Mouse (Mus musculus) kidney, adult 2 months (tissue): ENCODE measurements around the gene Akap9. TPM values are rescaled to one million over a fixed set of nuclear protein-coding genes. Genes with fewer than 3 reads are reported as not detected.
"Not testable (repeated sequence)": the region's sequence is repeated elsewhere in the genome, so short reads cannot be mapped to it uniquely, and the experiment has no call there.

ENCODE experiments used
- DNase-seq: peaks from one replicate; pipeline ENCODE4 v3.0.0; 2021
- H3K27ac ChIP-seq: fragments of 200-500 bp; 2 replicates; pipeline ENCODE4 v1.5.1; 2012; ENCODE audit warnings: low read depth, low read length, control low read depth, inconsistent platforms; ENCODE audit not compliant: insufficient read depth
- H3K27me3 ChIP-seq: fragments of 200-500 bp; replicated peaks from 2 replicates; pipeline ENCODE4 v1.6.1; 2012; ENCODE audit warnings: mild to moderate bottlenecking, moderate library complexity, low read length, inconsistent platforms; ENCODE audit not compliant: control insufficient read depth, insufficient read depth
- H3K36me3 ChIP-seq: fragments of 200-500 bp; 2 replicates; pipeline ENCODE4 v1.6.1; 2012; ENCODE audit warnings: mild to moderate bottlenecking, moderate library complexity, low read length, inconsistent platforms; ENCODE audit not compliant: control insufficient read depth, insufficient read depth
- H3K4me1 ChIP-seq: fragments of 200-500 bp; 2 replicates; pipeline ENCODE4 v1.6.1; 2011; ENCODE audit warnings: low read length; ENCODE audit not compliant: control insufficient read depth, insufficient read depth
- H3K4me3 ChIP-seq: fragments of 200-500 bp; 2 replicates; pipeline ENCODE4 v1.5.1; 2011; ENCODE audit warnings: mild to moderate bottlenecking, low read depth, low read length, control low read depth; ENCODE audit not compliant: insufficient read depth
- CTCF ChIP-seq: fragments of 200-500 bp; conservative IDR thresholded peaks from 2 replicates; pipeline ENCODE4 v1.5.1; 2011; ENCODE audit warnings: low read depth, mild to moderate bottlenecking, control low read depth, low read length, moderate library complexity, mixed read lengths; ENCODE audit not compliant: insufficient read depth, insufficient read length
- POLR2A ChIP-seq: fragments of 200-500 bp; IDR thresholded peaks from one replicate; pipeline ENCODE4 v1.6.1; 2011; ENCODE audit warnings: low read depth, low read length, control low read depth
- WGBS: fragments of 180-500 bp; shearing (Covaris S2); methylation state at CpG from one replicate; pipeline ENCODE4 v1.1.7; 2018; 5-methylcytosine and 5-hydroxymethylcytosine counted together
- polyA plus RNA-seq: library from polyadenylated mRNA; depleted of rRNA; stranded (reverse); fragments of >200 nt; gene quantifications from 2 replicates; pipeline ENCODE4 v1.2.3, GENCODE M21; 2012

Akap9 gene
- polyA plus RNA-seq, 1 experiment: 5.7 TPM

DNA sequence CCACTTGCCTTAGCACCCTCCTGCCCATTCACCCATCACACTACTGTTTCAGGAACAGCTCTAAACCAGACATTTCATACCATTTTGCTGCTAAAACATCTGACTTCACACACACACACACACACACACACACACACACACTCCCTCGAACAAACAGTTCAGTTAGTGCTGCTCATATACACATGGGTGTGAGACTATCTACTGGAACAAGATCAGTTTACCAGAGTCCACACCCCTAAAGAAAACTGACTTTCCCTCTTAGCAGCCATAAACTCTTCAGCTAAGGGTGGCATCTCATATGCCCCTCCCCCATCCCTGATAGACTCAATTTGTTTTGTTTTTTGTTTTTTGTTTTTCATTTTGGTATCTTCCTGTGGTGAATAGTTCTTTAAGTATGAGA lies 92.2 kb downstream of the Akap9 start:
- no peak overlapping the region for H3K4me3 ChIP-seq
- 49% methylated on average over 1 of the region's 1 CpGs for WGBS
- peak overlapping the region; percentile 82 for H3K27ac ChIP-seq
- TF ChIP-seq POLR2A: no peak
- H3K36me3 ChIP-seq: peaks cover 2% of the 10 kb centered on the region; the same call in 1 of the 2 replicates
- peaks cover 15% of the 10 kb centered on the region; the same call in 1 of the 2 replicates for H3K4me1 ChIP-seq
- no peak for DNase-seq
- H3K27me3 ChIP-seq: no peaks in the 10 kb centered on the region

- Histone ChIP-seq H3K36me3 (no peaks in the 10 kb centered on the region), H3K4me3 (no peak overlapping the region), H3K27me3 (no peaks in the 10 kb centered on the region), H3K4me1 (peaks cover 15% of the 10 kb centered on the region; the same call in 1 of the 2 replicates), H3K27ac (no peak overlapping the region)
- DNase-seq: peak; percentile 27
- WGBS: 31% methylated on average over 13 of the region's 13 CpGs
- TF ChIP-seq POLR2A (no peak), CTCF (no peak)
Measured at GRCm38 (mm10) chr5:4023186-4023585, 95.3 kb downstream of the Akap9 start.

DNA sequence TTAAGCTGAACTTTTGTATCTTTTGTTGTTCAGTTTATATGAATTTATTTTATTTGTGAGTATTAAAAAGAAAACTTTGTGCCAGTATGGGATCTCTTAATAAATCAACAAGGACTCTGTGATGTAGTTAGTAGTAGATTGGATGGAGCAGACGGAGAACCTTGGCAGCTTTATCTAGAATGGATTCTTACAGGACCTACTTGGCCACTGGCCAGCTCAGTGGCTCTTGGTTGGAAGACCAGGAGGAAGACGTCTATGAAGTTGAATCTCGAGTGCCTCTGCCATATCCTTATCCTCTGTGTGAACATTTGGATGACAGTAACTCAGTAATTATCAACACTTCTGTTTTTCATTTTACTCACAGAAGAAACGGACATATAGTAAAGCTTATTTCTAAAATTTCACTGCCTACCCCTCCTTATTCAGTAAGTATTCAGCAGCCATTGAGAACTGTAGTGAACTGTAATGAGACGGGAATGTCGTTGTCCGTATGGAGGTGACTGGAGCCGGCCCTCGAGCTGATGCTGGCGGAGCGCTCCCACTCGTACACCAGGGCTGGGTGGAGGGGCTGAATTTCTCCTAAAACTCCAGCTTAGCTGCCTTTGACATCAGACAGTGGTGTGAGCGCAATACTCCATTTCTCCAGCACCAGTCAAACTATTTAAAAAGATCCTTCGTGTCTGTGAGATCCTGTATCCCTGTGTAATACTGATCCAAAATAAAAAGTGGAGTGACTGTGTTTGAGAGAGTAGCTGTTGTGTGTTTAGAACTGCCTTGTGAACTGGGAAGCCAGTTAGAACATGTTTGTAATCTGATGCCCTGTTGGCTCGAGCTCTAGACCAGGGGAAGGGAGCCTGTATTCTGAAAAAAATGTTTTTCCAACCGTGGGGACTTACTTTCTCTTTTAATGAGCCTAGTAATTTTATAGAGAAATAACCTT lies 96.2 kb downstream of the Akap9 start:
- H3K4me1 ChIP-seq: peaks cover 15% of the 10 kb centered on the region; the same call in 1 of the 2 replicates
- DNase-seq: peak; percentile 62
- H3K27ac ChIP-seq: peak overlapping the region; percentile 60
- H3K36me3 ChIP-seq: no peaks in the 10 kb centered on the region
- 0 out of 2 replicates have a peak overlapping the region, but pooled peaks have one; percentile 8 for H3K4me3 ChIP-seq
- no peak for TF ChIP-seq POLR2A
- TF ChIP-seq CTCF: no peak
- 35% methylated on average over 16 of the region's 16 CpGs for WGBS
- H3K27me3 ChIP-seq: no peaks in the 10 kb centered on the region

DNA sequence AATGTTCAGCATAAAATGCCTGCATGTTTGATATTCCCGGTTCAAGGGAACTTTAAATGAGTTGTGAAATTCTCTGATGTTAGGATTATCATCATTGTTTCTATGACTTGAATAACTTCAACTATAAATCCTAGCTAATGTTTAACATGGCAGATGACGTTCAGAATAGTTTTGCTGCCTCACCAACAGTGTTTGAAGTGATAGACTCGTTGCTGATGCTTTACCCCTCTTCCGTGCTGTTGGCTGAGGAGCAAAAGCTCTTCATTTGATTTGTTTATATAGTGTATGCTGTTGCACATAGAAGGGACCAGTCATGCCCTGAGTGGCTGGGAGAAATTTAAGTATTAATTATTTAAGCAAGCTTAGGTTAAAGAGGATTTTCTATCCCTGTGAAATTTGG lies 96.9 kb downstream of the Akap9 start:
- no peak overlapping the region; the same call in 1 of the 2 replicates for H3K27ac ChIP-seq
- TF ChIP-seq POLR2A: no peak
- no peak for TF ChIP-seq CTCF

GRCm38 (mm10) chr5:4026336-4026735 lies 98.5 kb downstream of the Akap9 start:
- not testable (repeated sequence) for H3K27ac ChIP-seq, H3K36me3 ChIP-seq, H3K4me3 ChIP-seq, H3K27me3 ChIP-seq, DNase-seq, H3K4me1 ChIP-seq
- WGBS: 97% methylated on average over 1 of the region's 1 CpGs

More for the DNA sequence above, 96.9 kb downstream of the Akap9 start:
- 28% methylated on average over 4 of the region's 4 CpGs for WGBS
- no peaks in the 10 kb centered on the region for H3K36me3 ChIP-seq
- no peak for DNase-seq
- peaks cover 12% of the 10 kb centered on the region; the same call in 1 of the 2 replicates for H3K4me1 ChIP-seq
- H3K4me3 ChIP-seq: no peak overlapping the region
- no peaks in the 10 kb centered on the region for H3K27me3 ChIP-seq

DNA sequence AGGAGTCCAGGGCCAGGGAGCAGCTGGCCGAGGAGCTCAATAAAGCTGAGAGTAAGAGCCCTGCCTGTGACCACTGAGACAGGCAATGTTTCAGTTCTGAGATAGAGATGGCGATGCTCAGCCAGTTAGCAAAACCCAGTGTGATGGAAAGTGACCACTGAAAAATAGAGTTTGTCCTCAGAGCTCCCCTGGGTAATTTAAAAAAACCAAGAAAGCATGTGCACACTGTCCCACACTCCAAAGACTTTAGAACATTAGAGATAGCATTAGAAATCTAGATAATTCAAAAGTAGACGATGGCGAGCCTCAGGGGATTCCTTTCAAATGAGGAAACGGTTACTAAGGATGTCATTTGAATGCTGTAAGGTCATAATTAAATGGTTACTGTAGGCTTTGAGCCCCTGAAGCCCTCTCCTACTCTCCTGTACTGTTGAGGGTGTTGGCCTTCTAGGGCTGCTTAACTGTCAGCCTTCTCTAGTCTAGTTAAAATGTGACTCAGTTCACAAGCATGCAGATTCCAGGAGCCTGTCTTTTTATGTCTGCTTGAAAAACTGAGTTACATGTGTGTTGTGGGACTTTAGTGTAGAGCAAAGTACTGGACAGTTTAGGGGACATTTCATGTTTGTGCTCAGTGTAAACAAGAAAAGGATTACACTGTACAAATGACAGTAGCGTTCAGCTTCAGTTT lies 100.8 kb downstream of the Akap9 start:
- no peaks in the 10 kb centered on the region for H3K27me3 ChIP-seq
- H3K36me3 ChIP-seq: peaks cover 6% of the 10 kb centered on the region
- TF ChIP-seq CTCF (no peak), POLR2A (no peak)
- H3K4me1 ChIP-seq: peaks cover 7% of the 10 kb centered on the region; the same call in 1 of the 2 replicates
- no peak overlapping the region for H3K27ac ChIP-seq
- H3K4me3 ChIP-seq: no peak overlapping the region
- DNase-seq: no peak
- 84% methylated on average over 6 of the region's 6 CpGs for WGBS

DNA sequence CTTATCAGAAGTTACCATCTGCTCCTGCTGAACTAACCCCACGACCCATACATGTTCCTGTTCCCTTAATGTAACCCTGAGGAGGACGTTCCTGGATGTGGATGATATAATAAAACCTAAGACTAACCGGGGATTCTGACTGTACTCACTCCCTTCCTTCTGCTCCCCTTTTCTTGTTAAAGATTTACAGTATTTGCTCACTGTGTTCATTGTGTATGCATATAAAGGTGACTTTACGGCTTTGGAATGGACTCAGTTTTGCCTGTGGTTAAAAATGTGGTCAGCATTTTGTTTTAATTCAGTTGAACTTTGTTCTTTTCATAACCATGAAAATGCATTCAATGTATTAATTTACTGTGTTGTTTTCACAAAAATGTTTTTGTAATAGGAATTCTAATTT lies 104.0 kb downstream of the Akap9 start:
- no peak for TF ChIP-seq CTCF
- no peak for TF ChIP-seq POLR2A
- Histone ChIP-seq H3K36me3 (peaks cover 6% of the 10 kb centered on the region), H3K4me3 (no peak overlapping the region), H3K27me3 (no peaks in the 10 kb centered on the region), H3K4me1 (peaks cover 3% of the 10 kb centered on the region; the same call in 1 of the 2 replicates), H3K27ac (no peak overlapping the region; the same call in 1 of the 2 replicates)
- no peak for DNase-seq
- WGBS: 29% methylated on average over 4 of the region's 4 CpGs
